Mouse (Mus musculus): ENCODE data around the gene Themis2.
"Not testable (repeated sequence)": the region's sequence is repeated elsewhere in the genome, so short reads cannot be mapped to it uniquely, and the experiment has no call there.

Themis2 gene

GRCm38 (mm10) chr4:132749258-132749982 lies 46.8 kb downstream of the Themis2 start:
- no peak for DNase-seq

DNA sequence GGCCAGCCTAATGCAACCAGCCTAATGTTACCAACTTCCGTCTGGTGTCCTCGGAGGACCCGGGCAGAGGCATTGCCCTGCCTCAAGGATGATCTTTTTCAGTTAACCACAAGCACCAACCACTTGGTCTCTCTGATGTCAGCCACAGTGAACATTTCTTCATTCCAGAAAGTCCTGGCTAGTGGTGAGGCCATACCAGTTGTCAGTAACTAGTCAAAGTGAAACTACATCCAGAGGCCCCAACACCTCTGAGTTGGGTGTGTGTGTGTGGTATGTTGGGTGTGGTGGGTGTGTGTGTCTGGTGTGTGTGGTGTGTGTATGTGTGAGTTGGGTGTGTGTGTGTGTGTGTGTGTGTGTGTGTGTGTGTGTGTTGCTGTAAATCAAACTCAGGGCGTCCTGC lies 47.4 kb downstream of the Themis2 start:
- DNase-seq: no peak

GRCm38 (mm10) chr4:132747664-132748259 lies 48.4 kb downstream of the Themis2 start:
- DNase-seq: peak; percentile 46

DNA sequence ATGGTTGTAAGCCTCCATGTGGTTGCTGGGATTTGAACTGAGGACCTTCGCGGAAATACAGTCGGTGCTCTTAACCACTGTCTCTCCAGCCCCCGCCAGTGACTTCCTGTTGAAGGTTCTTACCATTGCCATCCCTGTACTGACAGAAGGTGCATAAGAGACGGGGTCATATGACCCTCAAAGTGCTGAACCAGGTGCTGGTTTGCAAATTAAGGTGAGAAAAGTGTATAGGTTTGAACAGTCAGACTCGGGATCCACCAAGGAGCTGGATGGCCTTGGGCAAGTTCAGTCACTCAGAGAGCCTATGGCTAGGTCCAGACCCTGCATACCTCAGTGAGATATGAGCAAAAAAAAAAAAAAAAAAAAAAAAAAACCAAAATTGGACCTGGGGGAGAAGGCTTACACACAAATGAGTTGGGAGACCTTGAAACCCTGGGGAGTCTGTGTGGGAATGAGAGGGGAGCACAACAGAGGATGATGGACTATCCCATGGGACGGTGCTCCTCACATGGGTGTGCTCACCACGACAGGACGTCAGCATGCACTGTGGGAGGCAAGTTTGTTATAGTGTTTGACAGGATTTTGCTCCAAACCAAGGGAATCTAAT lies 49.2 kb downstream of the Themis2 start:
- no peak for DNase-seq

DNA sequence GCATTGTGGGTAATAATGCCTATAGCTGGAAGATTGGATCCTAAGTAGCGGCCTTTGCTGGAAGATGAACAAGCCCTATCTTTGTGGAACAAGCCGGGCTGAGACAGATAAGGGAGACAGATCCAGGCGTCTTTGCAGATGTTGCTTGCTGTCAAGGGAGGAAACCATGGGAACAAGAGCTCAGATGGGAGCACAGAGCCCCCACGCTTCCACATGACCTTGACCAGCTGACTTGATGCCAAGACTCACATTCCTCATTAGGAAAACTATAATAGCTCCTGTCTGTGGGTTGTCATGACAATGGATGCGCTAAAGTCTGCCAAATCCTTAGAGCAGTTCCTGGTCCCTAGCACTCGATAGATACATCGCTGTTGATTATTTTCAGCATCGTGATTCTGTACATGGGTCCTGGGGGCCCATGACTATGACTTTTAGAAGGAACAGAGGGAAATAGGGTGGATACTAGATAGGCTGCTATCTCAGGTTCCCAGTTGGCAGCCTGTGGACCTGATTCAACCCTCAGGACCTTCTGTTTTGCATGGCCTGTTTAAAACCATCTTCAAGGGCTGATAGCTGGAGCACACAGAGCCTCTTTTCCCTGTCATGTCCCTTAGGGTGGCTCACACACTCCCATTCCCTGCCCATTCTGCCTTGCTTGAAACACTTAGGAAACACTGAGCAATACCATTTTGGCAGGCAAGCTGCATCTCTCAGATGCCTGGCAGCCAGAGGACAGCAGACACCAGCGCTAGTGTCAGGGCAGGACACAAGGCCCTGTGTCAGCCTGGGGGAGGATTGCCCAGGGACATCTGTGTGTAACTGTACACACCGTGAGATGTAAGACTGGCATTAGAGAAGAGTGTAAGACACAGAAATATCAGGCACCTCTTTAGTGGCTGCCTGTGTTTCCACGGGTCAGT lies 51.9 kb downstream of the Themis2 start:
- no peak for DNase-seq

- no peak for DNase-seq
Measured at GRCm38 (mm10) chr4:132741491-132741890, 54.7 kb downstream of the Themis2 start.

DNA sequence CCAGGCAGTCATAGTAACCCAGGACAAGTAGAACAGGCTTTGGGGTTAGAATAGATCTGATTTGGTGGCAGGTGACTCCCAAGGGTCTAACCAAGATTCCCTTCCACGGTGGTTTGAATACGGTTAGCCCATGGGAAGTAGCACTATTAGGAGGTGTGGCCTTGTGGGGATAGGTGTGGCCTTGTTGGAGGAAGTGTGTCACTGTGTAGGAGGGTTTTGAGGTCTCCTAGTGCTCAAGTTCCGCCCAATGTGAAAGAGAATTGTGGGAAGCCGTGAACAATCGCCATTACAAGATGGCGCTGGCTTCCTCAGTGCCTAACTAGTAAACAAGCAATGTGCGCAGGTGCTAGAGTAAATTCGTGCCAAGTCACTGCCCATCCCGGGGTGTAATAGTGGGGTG lies 59.0 kb downstream of the Themis2 start:
- DNase-seq: not testable (repeated sequence)

- peak; percentile 10 for DNase-seq
Measured at GRCm38 (mm10) chr4:132735894-132736293, 60.3 kb downstream of the Themis2 start.

- DNase-seq: no peak
Measured at GRCm38 (mm10) chr4:132735389-132735788, 60.8 kb downstream of the Themis2 start.

- no peak for DNase-seq
Measured at GRCm38 (mm10) chr4:132734766-132735165, 61.4 kb downstream of the Themis2 start.

GRCm38 (mm10) chr4:132733071-132733770 lies 63.0 kb downstream of the Themis2 start:
- DNase-seq: no peak

GRCm38 (mm10) chr4:132732148-132732684 lies 64.0 kb downstream of the Themis2 start, which contains the start of gene Xkr8:
Gene Xkr8 (minus strand): TSS chr4:132732546.
- peak; percentile 93 for DNase-seq
